Mouse (Mus musculus) v-Abl transformed pro-B cells (cell line): ENCODE measurements around the gene Ociad1.

ENCODE experiments used
- in situ Hi-C, 2 experiments: fragments of 400-800 bp; cut with MboI; formaldehyde crosslinking; loops; one replicate each; pipeline ENCODE4 v1.15.1; 2025; ENCODE audit not compliant: unreplicated experiment in 2 of 2

Ociad1 gene

DNA sequence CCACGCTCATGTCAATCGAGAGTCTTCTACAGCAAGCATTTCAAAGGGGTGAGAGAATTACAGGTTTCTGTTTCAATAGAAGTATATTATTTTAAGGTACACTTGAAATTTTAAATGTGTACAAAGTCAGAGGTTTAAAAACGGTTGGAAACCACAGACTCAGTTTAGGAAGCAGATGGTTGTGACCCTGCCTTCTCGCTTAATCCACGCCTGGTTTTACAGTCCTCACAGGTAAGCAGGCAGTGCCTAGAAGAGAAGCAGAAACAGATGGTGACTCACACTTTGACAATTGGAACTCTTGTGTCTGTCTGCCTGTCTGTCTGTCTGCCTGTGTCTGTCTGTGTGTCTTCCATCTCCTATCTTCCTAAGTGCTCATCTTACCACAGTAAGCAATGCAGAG lies 31.0 kb downstream of the Ociad1 start:
- in situ Hi-C loops, result loop anchor here in 1 of 2 experiments (25.0 kb wide), 1 partner anchor 1239 kb away; no protein-coding TSS in a partner anchor

GRCm38 (mm10) chr5:73324526-73325170 lies 32.1 kb downstream of the Ociad1 start:
- in situ Hi-C loops, result loop anchor here in 1 of 2 experiments (25.0 kb wide), 1 partner anchor 1238 kb away; no protein-coding TSS in a partner anchor

- in situ Hi-C loops, result loop anchor here in 1 of 2 experiments (5.0 kb wide), 1 partner anchor 36 kb away; no protein-coding TSS in a partner anchor
Observed at GRCm38 (mm10) chr5:73331002-73331401, 38.4 kb downstream of the Ociad1 start.

DNA sequence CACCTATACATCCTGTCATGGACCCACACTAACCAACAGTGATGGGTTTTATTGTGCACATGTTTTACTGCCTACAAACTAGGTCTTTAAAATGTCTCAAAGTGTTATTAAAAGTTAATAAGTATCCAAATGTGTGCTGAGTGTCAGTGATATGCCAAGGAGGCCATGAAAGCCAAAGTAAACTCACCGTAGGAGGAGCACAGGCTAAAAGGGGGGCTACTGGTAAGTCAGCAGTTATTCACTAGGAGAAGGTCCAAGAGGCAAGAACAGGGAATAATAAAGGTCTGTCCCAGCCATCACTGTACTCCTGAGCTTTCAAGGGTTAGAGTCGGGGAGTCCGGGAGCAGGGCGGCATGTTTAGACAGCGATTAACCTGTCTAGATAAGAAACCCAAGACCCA lies 43.9 kb downstream of the Ociad1 start:
- in situ Hi-C loops, result no loop called here

DNA sequence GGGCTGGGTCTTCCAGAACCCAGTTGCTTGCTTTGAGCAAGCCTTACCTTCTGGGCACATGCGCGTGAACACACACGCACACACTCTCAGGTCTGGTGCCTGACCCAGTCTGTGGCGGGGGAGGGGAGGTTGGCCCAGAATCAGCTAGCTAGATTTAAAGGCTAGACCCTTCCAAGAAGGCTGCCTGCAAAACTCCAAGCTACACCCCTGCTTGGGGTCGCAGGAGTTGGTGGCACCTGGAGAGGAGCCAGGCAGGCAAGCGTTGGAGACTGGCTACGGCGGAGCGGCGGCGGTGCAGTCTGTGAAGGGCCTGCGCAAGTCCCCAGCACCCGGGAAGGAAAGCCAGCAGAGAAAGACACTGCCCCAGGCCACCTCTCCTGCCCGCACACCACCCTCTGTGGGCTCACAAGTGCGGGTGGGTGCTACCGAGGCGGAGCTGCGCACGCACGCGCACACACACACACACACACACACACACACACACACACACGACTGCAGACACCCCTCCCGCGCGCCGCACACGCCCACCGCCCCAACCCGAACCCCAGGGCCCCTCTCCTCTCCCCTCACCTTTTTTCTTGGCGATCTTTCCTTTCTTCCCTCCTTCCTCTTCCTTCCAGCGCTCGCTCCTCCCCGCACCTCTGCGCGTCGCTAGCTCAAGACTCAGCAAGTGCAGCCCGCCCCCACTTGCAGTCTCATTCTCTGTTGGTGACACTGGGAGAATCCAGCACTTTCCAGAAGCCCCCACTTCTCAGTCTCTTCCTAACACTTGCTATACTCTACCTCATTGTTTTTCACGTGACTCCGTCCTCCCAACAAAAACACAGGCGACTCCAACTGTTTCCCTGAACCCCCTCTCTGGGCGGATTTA lies 45.6 kb downstream of the Ociad1 start:
- in situ Hi-C loops, result no loop called here

GRCm38 (mm10) chr5:73338832-73339163 lies 46.2 kb downstream of the Ociad1 start:
- in situ Hi-C loops, result no loop called here

DNA sequence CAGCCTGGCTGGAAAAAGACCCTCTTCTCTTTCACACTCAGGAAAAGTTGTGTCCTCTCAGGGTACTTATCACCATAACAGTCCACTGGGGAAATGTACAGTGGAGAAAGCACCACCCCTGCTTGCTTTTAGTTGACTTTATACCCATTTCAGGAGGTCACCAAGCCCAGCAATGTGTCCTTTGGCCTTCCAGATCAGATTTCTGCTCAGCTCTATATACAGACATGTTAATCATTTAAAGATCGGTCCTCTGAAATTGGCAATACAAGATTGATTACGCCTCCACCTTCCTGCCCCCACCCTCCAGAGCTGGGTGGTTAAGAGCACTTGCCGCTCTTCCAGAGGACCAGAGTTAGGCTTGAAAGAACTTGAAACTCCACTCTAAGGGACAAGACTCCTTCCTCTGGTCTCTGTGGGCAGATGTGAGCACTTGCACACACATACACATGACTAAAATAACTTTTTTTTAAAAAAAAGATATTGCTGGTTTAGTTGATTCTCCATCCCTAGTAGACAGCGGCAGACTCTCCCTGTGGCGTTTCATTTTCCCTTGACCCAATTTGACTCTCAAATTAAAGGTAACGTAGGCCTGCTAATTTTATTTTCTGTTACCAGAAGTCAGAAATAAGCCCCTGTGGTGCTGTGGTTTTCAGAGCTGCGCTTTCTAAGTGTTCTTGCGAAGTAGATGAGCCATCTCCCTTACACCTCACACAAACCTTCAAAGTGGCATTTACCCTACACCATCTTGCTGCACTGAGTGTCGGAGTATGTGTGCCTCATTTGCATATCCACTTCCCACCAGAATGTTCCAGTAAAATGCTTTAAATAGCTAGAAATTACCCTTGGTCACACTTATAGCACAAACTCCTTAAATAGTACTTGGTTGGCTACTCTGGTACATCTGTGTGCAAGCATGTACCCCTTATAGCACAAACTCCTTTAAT lies 47.5 kb downstream of the Ociad1 start:
- in situ Hi-C loops, result no loop called here

DNA sequence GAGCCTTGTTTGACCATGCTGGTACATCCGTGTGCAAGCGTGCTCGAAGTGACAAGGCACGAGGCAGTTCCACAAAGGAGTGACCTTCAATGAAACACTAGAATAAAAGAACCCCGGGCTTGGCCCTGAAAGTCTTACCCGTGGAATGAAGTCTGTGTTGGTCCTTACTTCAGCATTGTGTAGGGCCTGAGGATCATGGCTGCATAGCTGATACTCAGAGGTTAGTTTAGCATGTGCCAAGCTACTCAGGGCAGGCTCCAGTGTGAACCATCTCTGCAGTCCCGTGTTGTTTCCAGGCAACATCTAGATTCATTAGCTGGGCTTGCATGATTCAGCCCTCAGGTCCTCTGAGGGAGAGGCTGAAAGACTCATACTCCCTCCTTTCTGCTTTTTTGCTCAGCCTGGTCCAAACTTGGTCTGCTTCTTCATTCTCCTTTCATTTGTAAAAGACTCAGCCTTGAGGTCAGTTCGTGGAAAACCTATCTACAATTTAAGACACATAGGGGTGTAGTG lies 48.2 kb downstream of the Ociad1 start, which contains the start of gene Ociad2:
Gene Ociad2 (minus strand): TSS at position 306 of the 513 bp plus-strand sequence.
- in situ Hi-C loops, result no loop called here

DNA sequence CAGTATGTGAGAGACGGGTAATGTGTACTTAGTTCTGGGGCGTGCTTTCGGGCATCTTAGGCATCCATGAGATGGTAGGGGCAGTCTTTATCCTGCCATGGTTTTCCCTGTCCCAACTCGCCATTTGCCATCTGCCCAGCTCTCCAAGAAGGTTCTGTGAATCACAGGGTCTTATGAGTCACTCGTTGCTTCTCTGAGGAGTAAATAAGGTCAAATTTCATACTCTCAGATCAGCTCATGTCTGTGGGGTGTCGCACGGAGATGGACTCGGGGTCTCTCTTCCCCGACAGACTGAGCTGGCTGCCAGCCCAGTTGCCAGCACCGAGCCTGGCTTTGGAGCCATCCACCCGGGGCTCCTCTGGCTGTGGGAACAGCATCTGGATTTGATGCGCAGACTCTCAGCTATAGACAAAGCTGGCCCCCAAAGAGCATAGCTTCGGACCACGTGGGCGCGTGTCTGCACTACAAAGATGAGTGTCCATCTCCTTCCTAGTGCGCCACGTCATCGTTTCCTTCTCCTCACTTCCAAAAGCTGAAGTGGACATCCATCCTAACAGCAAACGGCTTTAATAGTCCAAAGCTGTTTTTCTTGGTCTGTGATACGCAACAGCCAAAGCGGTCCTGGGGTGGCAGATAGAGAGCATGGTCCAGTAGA lies 50.2 kb downstream of the Ociad1 start:
- in situ Hi-C loops, result no loop called here

DNA sequence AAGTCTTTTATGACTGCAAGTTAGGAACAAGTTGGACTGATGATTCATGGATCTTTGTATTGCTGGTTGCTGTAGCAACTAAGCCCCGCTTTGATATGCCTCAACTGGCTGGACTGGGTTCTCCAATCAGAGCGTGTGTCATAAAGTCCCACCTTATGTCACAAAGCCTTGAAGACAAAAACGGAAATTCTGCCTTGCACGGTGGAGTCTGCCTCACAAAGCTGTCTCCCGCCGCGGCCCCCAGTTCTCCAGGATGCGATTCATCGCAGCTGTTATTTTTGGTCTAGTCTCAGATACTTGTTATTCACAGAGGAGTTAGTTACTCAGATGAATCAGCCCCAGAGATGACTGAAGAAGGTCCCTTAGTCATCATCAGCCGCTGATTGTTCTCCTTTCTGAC lies 51.7 kb downstream of the Ociad1 start:
- in situ Hi-C loops, result no loop called here

- in situ Hi-C loops, result no loop called here
Observed at GRCm38 (mm10) chr5:73345254-73345653, 52.7 kb downstream of the Ociad1 start.

DNA sequence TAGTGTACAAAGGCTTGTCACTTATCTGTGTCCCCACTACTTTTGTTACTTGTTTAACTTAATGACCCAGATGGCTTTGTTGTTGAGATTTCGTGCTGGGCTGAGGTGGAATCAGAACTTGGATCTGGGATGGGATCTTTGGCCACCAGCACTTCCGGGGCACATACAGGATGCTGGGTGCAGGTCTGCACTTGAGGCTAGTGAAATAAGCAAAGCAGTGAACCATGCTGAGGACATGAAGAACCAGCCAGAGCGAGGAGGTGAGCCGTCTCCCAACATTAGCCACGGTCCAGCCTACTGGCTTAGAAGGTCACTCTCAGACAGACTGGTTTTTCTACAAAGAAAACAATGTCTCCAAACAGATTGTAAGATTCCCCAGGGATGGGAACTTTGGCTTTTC lies 56.9 kb downstream of the Ociad1 start:
- in situ Hi-C loops, result no loop called here

- in situ Hi-C loops, result no loop called here
Observed at GRCm38 (mm10) chr5:73351796-73352195, 59.2 kb downstream of the Ociad1 start.

DNA sequence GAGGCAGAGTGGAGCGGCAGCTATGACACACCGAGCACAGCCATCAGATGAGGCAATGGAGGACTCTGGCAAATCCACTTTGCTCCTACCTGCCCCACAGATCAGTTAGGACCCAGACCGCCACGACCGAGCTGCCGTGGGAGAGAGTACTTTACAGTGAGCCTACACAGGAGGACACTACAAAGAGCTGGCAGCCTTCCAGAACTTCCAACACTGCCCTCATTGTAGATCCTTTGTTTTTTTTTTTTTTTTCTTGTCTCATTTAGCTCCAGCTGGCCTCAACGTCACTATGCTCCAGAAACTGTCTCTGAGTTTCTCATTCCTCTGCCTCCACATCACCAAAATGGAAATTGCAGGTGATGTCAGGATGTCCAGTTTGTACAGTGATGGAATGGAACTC lies 60.9 kb downstream of the Ociad1 start:
- in situ Hi-C loops, result no loop called here

- in situ Hi-C loops, result no loop called here
Observed at GRCm38 (mm10) chr5:73353978-73354377, 61.4 kb downstream of the Ociad1 start.

DNA sequence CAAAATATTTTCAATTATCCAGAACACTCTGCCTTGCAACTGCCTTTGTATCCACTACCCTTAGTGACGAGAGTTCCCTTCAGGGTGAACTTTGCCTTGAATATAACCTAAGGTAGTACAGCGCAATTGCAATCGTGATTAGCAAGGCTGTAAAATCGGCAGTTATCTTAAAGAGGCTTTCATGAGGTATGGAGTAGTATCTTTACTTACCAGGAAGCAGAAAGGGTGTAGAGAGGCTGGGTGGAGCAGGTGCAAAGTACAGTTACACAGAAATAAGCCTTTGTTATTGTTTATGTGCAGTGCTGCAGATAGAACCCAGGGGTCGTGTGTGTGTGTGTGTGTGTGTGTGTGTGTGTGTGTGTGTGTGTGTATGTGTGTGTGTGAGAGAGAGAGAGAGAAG lies 62.8 kb downstream of the Ociad1 start:
- in situ Hi-C loops, result no loop called here

DNA sequence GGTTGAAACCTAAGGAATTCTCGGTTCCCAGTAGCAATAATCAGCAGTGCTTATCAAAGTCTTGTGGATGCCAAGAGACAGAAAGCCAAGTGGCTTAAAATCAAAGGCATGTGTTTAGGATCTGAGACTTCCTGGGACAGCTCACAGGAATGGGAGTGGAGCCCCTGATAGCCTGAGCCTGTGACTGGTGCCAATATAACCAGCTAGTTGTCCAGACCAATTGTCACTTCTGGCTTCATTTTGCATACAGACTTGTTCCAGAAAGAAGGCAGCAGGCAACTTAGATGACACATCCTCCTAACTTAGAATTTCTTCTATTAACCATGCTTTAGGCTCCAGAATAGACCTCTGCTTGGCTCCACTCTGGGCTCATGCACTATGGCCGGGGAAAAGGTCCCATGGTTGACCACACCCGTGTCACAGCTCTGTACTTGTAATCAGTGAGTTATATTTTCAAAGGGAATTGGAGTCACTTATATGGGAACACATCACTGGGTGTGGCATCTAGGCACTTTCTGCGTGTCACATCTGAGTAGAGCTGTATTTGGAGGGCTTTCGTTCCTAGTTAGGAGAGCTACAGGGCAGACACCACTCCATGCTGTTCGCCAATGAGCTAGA lies 66.7 kb downstream of the Ociad1 start:
- in situ Hi-C loops, result no loop called here

GRCm38 (mm10) chr5:73359752-73360141 lies 67.2 kb downstream of the Ociad1 start:
- in situ Hi-C loops, result no loop called here

GRCm38 (mm10) chr5:73360240-73360639 lies 67.7 kb downstream of the Ociad1 start:
- in situ Hi-C loops, result no loop called here

DNA sequence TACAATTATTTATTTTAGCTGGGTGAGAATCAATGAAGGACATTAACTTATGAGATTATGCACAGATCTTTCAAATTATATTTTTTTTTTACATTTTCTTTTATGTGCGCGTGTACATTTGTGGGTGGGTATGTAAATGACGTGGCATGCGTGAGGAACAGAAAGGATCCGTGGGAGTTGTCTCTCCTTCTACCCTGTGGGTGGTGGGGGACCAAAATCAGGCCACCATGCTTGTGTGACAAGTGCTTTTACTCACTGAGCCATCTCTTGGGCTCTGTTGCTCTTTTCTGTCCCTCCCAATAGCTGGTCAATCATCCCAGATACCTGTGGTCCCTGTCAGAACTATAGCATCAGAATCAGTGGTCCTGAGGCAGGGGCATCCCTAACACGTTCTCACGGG lies 69.8 kb downstream of the Ociad1 start:
- in situ Hi-C loops, result no loop called here
